Comparison of ENCODE assay signal across 9 mouse cellular contexts in the genomic region with DNA sequence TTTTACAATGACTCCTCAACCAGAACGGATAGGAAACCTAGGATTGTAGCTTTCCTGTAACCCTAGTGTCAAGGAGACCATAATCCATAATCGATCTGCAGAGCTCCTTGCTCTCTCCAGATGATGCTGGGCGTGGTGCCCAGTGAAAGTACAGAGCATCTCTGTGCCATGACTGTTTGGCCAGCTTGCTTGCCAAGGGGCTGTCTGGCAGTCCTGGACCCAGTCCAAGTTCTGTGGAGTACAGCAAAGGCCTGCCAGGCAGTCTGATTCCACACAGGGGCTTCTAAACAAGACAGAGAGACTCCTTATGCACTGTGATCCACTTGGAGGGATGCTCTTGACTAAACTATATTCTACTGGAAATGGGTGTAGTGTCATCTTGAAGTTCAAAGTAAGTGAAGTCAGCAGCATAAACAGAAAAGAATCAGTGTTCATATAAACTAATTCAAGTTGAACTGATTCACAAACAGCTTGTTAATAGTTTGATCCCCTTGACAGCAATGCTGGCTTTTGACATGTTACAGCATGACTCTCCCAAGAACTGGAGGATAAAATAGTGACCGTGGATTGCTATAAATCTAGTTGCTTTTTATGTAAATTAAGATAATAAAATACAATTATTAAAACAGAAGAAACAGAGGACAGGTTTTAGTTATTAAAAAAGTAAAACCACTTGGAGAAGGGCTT.
A peak's percentile ranks its signal among the peaks of the same experiment; 100 is the strongest.
DNase-seq lines count a peak whose midpoint lies in the region; ATAC-seq lines count a peak whose summit lies in the region.
"Had no signal": no experiment of that assay in that cellular context is flagged by ENCODE, and none has a peak within 500 bp of the region (broad histone marks: within the 10 kb centered on the region; RNA-seq: fewer than 3 reads in every experiment).

No protein-coding gene starts in this region.

- H3K9ac ChIP-seq in neural tube, embryonic 13.5 days: no peak overlapping the region

- DNase-seq in adrenal gland, postnatal 10 days: peak; percentile 28
- DNase-seq in cerebellum, adult 11-12 months: peak; percentile 80
- DNase-seq in layer of hippocampus, adult 11-12 months (ENCODE audit: low spot score): peak; percentile 69
- no peak for DNase-seq in spleen, adult 12 weeks (ENCODE audit: low spot score)
- no peak for DNase-seq in gastrocnemius, postnatal 10 days
- DNase-seq: kidney, postnatal 4 days had no signal

- no peaks in the 10 kb centered on the region for H3K36me3 ChIP-seq in neural tube, embryonic 13.5 days

- no peaks in the 10 kb centered on the region for H3K27me3 ChIP-seq in neural tube, embryonic 13.5 days

- no peak overlapping the region for H3K27ac ChIP-seq in neural tube, embryonic 13.5 days (replicated peaks)

- ATAC-seq in neural tube, embryonic 13.5 days (ENCODE audit: low read depth): peak; percentile 92
- no peak for ATAC-seq in megakaryocyte, adult 5-6 weeks (ENCODE audit: poor library complexity, severe bottlenecking)

- WGBS in neural tube, embryonic 13.5 days: 69% methylated on average over 4 of the region's 4 CpGs

- H3K4me2 ChIP-seq in neural tube, embryonic 13.5 days: no peak overlapping the region

- no peaks in the 10 kb centered on the region for H3K9me3 ChIP-seq in neural tube, embryonic 13.5 days

- no peak overlapping the region for H3K4me3 ChIP-seq in neural tube, embryonic 13.5 days
- H3K4me3 ChIP-seq: erythroblast, embryonic 14.5 days had no signal

- no peaks in the 10 kb centered on the region for H3K4me1 ChIP-seq in neural tube, embryonic 13.5 days (replicated peaks)

Comparison
In these comparisons a context has a peak if more than half of its experiments do, and no peak if none do; other contexts are left out.
1. DNase-seq: peak in adrenal gland, postnatal 10 days (single experiment), cerebellum, adult 11-12 months (single experiment) and layer of hippocampus, adult 11-12 months (single experiment); none in spleen, adult 12 weeks (single experiment) and gastrocnemius, postnatal 10 days (single experiment).